Mouse (Mus musculus): ENCODE measurements at regions not wholly inside any gene's neighbourhood (a gene's known extent, or its start where the extent isn't known, plus 50 kb on each side); places are given as distances from the start of the nearest gene placed in this dataset.

DNA sequence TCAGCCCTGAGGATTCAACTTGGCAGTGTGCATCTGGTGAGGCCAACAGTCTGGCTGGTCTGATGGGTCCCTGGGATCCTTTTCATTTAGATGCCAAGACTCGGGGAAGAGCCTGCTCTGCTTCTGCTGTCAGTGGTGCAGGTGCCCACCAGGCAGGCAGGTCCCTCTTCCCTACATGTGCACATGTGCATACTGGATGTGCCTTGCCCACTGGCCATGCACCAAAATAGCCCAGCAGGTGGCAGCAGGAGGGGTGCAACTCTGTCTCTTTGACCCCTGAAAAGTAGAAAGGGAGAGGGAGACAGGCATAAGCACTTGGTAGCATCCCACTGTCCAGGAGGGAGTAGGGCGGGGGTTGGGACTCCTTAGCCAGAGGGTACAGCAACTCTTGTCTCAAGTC lies 116.2 kb upstream of the Bank1 start:
- no peak for DNase-seq

DNA sequence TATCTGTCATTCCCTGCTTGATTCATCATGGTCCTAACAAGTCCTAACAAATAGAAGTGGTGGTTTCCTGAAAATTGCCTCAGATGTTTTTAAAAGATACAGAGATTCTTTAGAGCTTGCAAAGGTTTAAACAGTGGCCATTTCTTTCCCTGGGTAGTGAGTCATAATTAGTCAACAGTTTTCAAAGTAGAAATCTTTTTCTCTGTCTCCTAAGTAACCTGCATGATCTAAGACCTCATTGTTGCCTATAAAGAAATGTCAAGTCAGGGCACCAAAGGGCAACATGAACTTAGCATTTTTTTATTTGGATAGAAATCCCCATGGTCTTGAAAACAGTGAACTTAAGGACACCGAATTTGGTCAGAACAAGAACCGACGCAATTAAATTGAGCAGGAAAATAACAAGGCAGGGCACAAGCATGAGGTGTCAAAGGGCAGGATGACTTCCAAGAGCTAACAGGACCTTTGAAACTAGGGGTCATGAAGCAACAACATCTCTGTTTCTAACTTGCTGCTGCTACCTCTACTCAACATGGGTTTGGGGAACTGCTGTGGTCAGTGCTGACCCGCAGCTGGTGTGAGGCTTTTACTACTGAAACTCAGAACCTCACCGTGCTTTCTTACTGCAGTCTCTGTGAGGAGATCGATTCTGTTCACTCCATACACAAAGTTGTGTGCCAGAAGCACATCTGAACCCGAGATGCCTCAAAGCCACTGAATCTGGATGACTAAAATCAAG lies 114.2 kb upstream of the Bank1 start:
- DNase-seq: no peak

DNA sequence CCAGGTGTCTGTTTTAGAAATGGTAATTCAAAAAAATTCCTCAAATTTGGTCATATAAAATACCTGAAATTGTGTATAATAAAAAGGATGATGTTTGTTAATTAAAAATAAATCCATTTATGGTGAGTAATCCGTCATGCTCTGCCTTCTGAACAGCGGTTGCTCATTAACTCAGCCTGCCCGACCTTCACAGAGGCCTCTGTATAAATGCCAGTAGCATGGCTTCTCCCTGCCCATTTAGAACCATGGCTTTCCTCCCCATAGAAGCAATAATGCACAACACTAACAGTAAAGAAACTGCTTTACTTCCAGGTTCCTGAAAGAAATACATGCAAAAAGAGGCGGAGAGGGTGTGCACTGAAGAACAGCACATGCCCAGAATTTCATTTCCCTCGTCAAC lies 113.5 kb upstream of the Bank1 start:
- DNase-seq: no peak

DNA sequence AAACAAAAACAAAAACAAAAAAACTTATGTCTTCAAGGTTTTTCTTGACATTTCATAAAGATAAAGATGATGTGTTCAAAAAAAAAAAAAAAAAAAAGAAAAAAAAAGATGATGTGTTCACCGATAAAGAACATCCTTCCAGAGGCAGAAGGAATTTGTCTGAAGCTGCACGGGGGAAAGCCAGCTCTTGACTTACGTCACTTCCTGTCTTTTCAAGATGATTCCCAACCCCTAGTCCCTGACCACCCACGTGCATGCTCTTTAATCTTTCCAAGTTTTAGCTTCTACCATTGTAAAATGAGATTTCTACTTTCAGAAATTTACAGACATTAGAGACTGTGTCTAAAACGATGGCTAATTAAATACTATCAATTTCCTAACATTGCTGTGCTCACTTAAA lies 108.5 kb upstream of the Bank1 start:
- no peak for DNase-seq

DNA sequence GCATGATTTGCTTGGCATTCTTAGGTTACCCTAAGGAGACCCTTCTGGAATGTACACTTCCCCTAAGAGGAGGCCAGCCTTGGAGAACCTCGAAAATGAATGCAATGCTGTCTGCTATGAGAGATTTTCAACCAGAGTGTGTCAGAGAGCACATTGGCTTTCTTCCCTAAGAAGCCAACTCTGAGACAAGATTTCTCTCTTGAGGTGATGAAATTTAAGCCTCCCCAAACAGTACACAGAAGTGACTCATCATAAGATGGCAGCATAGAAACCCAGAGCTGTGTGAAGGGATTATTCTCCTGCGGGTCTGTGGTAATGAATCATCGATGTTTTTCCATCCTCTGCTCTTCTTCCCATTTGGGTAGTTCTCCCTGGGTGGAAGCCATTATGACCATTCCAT lies 106.2 kb upstream of the Bank1 start:
- DNase-seq: no peak

DNA sequence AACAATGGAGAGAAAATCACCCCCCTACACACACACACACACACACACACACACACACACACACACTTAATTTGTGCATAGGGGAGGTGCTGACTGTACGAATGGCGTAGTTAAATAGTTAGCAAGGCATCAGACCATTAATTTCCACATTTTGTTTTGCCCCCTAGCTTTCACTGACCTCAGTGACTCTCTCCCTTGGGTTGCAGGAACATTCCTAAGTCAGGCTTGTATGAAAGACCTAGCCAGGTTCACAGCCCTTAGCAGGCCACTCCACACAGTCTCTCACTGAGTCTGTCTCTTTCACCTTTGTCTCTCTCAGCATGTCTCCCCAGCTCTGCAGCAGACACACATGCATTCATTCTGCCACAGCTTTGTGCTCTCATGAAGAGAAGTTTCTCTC lies 101.6 kb upstream of the Bank1 start:
- DNase-seq: no peak

DNA sequence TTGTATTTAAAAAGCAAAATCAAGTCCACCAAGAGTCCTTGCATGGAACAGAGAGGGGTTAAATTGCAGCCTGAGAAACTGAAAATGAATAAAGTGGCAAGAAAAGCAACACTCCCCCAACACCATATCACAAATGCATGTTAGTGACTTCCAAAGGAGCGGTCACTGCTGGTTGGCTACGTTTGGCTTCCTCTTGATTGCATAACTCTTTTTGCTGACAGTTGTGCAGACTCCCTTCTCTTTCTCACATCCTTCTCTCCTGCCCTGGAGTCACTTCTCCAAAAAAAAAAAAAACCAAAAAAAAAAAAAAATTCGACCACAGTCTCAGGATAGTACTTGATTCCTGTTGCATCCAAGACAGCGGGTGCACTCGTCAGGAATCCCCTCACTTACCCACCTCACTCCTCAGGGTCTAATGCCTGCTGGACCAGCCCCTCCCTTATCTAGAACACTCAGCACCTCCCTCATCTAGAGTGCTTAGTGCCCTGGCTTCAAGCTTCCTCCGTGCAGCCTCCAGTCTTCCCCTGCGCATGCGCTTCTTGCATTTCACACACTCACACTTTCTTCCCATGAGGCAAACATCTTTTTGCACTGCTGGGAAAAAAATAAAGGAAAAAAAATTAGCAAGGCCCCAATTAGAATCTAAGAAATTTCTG lies 100.8 kb upstream of the Bank1 start:
- DNase-seq: no peak

DNA sequence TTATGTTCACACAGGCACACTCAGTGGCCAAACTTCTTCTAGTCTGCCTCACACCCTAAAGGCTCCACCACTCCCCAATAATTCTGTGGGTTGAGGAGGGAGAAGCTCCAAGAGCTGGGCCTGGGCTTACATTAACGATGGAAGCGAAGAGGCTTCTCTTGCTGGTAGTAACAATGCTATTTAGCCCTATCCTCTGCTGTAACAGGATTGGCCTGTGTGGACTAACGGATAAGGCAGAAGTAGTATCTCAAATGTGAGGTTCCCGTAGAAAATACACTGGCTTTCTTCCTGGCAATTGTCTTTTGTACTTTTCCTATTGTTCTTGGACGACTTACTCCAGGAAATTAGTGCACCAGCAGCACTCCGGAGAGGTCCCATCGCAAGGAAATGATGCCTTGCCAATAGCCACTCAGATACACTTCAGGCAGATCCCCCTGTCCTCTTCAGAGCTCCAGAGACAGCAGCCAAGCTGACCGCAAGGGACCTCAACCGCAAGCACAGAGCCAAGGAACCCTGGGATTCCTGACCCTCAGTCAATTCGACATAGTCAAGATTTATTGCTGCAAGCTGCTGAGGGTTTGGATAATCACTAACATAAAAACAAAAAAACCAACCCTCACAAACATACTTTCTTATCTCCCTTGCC lies 96.2 kb upstream of the Bank1 start:
- DNase-seq: no peak

DNA sequence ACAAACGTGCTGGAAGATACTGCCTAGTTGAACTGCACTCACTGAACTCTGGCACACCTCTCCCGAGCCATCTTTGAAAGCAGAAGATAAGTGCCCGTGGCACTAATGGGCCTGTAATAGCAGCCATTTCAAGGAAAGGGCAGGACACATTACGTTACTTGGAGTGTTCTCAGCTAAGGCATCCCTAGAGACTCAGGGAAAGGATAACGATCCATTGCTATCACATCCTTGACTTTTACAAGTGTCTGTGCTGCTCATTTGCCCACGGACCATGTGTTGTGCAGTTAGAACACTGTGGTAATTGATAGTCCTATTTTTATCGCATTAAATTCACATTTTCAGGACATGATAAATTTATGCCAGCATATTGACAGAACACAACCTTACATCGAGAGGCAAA lies 79.7 kb upstream of the Bank1 start:
- no peak for DNase-seq

DNA sequence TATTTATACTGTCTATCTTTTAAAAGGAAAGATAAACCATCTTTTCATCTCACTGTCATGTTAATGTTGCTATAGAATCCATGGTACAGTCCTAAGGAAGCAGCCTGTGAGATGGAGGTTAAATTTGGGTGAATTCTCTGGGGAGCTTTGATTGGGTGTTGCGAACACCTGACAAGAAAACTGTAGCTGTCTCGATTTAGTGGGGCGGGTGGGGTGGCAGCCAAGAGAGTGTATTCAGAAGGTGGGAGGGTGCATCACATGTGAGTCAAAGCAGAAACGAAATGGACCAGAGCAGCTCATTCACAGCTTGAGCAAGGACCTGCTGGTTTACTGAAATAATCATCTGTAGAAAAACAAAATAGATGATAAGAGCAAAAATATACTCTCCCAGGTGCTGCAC lies 57.4 kb upstream of the Bank1 start:
- DNase-seq: no peak

DNA sequence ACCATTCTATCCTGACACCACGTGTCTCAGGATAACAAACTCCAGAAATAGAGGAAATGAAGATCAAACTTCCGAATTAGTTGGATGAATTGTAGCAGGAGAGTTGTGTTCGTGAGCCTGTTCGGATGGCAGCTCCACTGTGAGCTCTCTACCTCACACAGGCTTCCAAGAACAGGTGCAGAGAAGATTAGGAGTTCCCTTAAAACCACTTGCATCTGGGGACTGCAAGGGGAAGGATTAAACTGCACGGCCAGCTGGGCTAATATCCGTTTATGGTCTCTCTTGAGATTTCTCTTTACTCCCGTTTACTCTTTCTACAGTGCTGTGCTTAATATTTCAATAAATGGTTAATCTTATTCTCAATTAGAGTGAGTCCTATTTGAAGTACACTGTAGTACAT lies 54.8 kb upstream of the Bank1 start:
- DNase-seq: no peak

DNA sequence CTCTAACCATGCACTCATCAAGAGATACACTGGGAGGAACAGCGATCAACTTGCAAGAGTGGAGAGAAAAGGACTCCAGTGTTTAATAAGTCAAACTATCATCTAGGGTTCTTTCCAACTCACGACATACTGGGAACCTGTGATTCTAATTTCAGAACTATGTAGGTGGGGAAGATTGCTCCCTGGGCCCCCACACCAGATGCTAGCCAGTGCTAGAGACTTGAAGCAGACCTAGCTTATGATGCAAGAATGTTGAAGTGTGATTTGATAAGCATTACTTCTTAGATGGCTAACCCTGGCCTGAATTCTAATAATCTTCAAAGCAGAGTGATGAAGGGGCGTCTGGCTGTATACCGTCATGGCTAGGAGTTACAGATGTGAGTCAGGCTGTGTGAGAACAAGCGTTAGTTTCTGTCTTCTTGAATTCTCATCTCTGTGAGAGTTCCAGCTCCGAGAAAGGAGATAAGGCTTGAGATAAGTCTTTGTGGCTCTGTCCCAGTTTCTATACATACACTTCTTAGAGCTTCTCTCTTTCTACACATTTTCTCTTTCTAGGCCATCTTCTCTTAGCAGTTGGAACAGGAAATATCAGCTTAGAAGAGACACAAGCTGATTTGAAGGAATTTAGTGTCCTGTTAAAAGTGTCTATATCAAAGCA lies 54.0 kb upstream of the Bank1 start:
- DNase-seq: no peak

DNA sequence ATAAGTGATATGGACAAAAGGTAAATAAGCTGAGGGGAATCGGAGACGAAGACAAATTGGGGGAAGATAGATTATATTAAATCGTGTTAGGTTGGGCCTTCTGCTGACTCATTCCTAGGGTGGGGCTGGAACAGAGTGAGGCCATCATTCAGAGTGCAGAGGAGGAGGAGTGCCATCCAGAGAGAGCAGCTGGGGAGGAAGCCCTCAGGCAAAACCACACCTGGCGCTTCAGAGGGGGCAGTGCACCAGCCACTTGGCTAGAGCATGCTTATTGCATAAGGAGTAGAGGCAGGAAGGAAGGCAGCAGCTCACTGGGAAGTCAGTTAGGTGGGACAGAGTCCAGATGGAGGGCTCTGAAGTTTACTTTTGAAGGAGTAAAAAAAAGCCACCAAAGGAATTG lies 51.0 kb upstream of the Bank1 start:
- no peak for DNase-seq
